Mouse (Mus musculus) MEL (cell line): ENCODE measurements at regions not wholly inside any gene's neighbourhood (a gene's known extent, or its start where the extent isn't known, plus 50 kb on each side); places are given as distances from the start of the nearest gene placed in this dataset.
"Not testable (repeated sequence)": the region's sequence is repeated elsewhere in the genome, so short reads cannot be mapped to it uniquely, and the experiment has no call there.

Source experiments
- DNase-seq: peaks from one replicate; pipeline ENCODE4 v3.0.0; 2011; ENCODE audit warnings: low read depth, low spot score
- H3K27ac ChIP-seq: 2 replicates; pipeline ENCODE4 v1.5.1; 2012; ENCODE audit warnings: low read depth, mild to moderate bottlenecking, control low read depth, low read length, moderate library complexity; ENCODE audit not compliant: control insufficient read depth
- H3K27me3 ChIP-seq, 2 experiments: fragments of 150-350 bp in 1 of 2; sonication (generic) in 1 of 2; 2 replicates each; pipeline ENCODE4 v1.6.1; 2012; ENCODE audit warnings: low read length in 2 of 2, mild to moderate bottlenecking in 2 of 2, improper control_type of control experiment in 1 of 2, moderate library complexity in 1 of 2; ENCODE audit not compliant: insufficient read depth in 2 of 2, control insufficient read depth in 1 of 2
- H3K36me3 ChIP-seq, 2 experiments: 2 replicates each; pipeline ENCODE4 v1.6.1; 2012 to 2014; ENCODE audit warnings: low read length in 2 of 2, improper control_type of control experiment in 1 of 2, inconsistent platforms in 1 of 2, mild to moderate bottlenecking in 1 of 2; ENCODE audit not compliant: insufficient read depth in 2 of 2, control insufficient read depth in 1 of 2
- H3K4me1 ChIP-seq, 2 experiments: fragments of 150-350 bp in 1 of 2; sonication (generic) in 1 of 2; 2 replicates each; pipeline ENCODE4 v1.6.1; 2012; ENCODE audit warnings: low read length in 2 of 2, improper control_type of control experiment in 1 of 2, mild to moderate bottlenecking in 1 of 2; ENCODE audit not compliant: insufficient read depth in 2 of 2, control insufficient read depth in 1 of 2
- H3K4me3 ChIP-seq, 2 experiments: fragments of 150-350 bp in 1 of 2; sonication (generic) in 1 of 2; 2 replicates each; pipeline ENCODE4 v1.5.1; 2012; ENCODE audit warnings: low read depth in 2 of 2, low read length in 2 of 2, mild to moderate bottlenecking in 2 of 2, moderate library complexity in 2 of 2, control low read depth in 1 of 2, improper control_type of control experiment in 1 of 2; ENCODE audit not compliant: control insufficient read depth in 1 of 2, insufficient read depth in 1 of 2
- H3K79me2 ChIP-seq: 2 replicates; pipeline ENCODE4 v1.6.1; 2012; ENCODE audit warnings: mild to moderate bottlenecking, low read length, moderate library complexity; ENCODE audit not compliant: control insufficient read depth, poor library complexity, insufficient read depth
- H3K9ac ChIP-seq: 2 replicates; pipeline ENCODE4 v1.6.1; 2012; ENCODE audit warnings: low read depth, mild to moderate bottlenecking, control low read depth, low read length, moderate library complexity; ENCODE audit not compliant: control insufficient read depth, poor library complexity, severe bottlenecking
- H3K9me3 ChIP-seq: fragments of 150-350 bp; sonication (generic); replicated peaks from 2 replicates; pipeline ENCODE4 v1.6.1; 2012; ENCODE audit warnings: mild to moderate bottlenecking, low read length, improper control_type of control experiment, moderate library complexity; ENCODE audit not compliant: insufficient read depth

- not testable (repeated sequence) for H3K4me3 ChIP-seq, H3K27me3 ChIP-seq, H3K4me1 ChIP-seq, H3K36me3 ChIP-seq, H3K9me3 ChIP-seq, H3K79me2 ChIP-seq, H3K27ac ChIP-seq, H3K9ac ChIP-seq
- DNase-seq: peak; percentile 14
Observed at GRCm38 (mm10) chr17:53152344-53152743, 310.8 kb downstream of the Efhb start.
